Mouse (Mus musculus) heart, embryonic 13.5 days (tissue): ENCODE measurements at regions not wholly inside any gene's neighbourhood (a gene's known extent, or its start where the extent isn't known, plus 50 kb on each side); places are given as distances from the start of the nearest gene placed in this dataset.

Experiments
- ATAC-seq: fragments of 200-750 bp; cut with Nextera tagmentation; 2 replicates; pipeline ENCODE4 v1.8.0; 2017; ENCODE audit warnings: moderate TSS enrichment; ENCODE audit not compliant: insufficient number of reproducible peaks, low FRiP score, low TSS enrichment; ENCODE audit errors: extremely low read depth
- H3K27ac ChIP-seq: fragments of 300-500 bp; sonication (generic); replicated peaks from 2 replicates; pipeline ENCODE4 v1.5.1; 2015; ENCODE audit warnings: moderate library complexity, mild to moderate bottlenecking, inconsistent platforms
- H3K27me3 ChIP-seq: fragments of 300-500 bp; sonication (generic); replicated peaks from 2 replicates; pipeline ENCODE4 v1.6.1; 2015; ENCODE audit warnings: mild to moderate bottlenecking, inconsistent platforms
- H3K36me3 ChIP-seq: fragments of 300-500 bp; sonication (generic); 2 replicates; pipeline ENCODE4 v1.6.1; 2015; ENCODE audit warnings: mild to moderate bottlenecking, inconsistent platforms
- H3K4me1 ChIP-seq: fragments of 300-500 bp; sonication (generic); 2 replicates; pipeline ENCODE4 v1.6.1; 2015; ENCODE audit warnings: inconsistent platforms
- H3K4me2 ChIP-seq: fragments of 300-500 bp; sonication (generic); 2 replicates; pipeline ENCODE4 v1.6.1; 2015; ENCODE audit warnings: inconsistent platforms, mild to moderate bottlenecking, moderate library complexity
- H3K4me3 ChIP-seq: fragments of 300-500 bp; sonication (generic); 2 replicates; pipeline ENCODE4 v1.5.1; 2015; ENCODE audit warnings: moderate library complexity, mild to moderate bottlenecking, inconsistent platforms
- H3K9ac ChIP-seq: fragments of 300-500 bp; sonication (generic); 2 replicates; pipeline ENCODE4 v1.6.1; 2015; ENCODE audit warnings: inconsistent platforms, mild to moderate bottlenecking, moderate library complexity
- H3K9me3 ChIP-seq: fragments of 300-500 bp; sonication (generic); 2 replicates; pipeline ENCODE4 v1.6.1; 2016; ENCODE audit warnings: inconsistent platforms
- WGBS: fragments of 180-500 bp; shearing (Covaris S2); methylation state at CpG from one replicate; pipeline ENCODE4 v1.1.7; 2015; ENCODE audit warnings: mixed read lengths; 5-methylcytosine and 5-hydroxymethylcytosine counted together

- Histone ChIP-seq H3K4me2 (no peak overlapping the region), H3K4me1 (no peaks in the 10 kb centered on the region), H3K4me3 (no peak overlapping the region), H3K27ac (no peak overlapping the region), H3K9me3 (no peaks in the 10 kb centered on the region), H3K27me3 (no peaks in the 10 kb centered on the region), H3K9ac (no peak overlapping the region), H3K36me3 (no peaks in the 10 kb centered on the region)
- no peak for ATAC-seq
- 68% methylated on average over 3 of the region's 3 CpGs for WGBS
Measured at GRCm38 (mm10) chr2:139034800-139035199, 458.9 kb upstream of the Sptlc3 start.

- ATAC-seq: no peak
- H3K9me3 ChIP-seq: no peaks in the 10 kb centered on the region
- H3K4me3 ChIP-seq: no peak overlapping the region
- H3K27ac ChIP-seq: no peak overlapping the region
- no peaks in the 10 kb centered on the region for H3K36me3 ChIP-seq
- H3K27me3 ChIP-seq: no peaks in the 10 kb centered on the region
- no peak overlapping the region for H3K9ac ChIP-seq
- H3K4me1 ChIP-seq: no peaks in the 10 kb centered on the region
- 70% methylated on average over 3 of the region's 3 CpGs for WGBS
- H3K4me2 ChIP-seq: no peak overlapping the region
Measured at GRCm38 (mm10) chr2:139041671-139042273, 451.9 kb upstream of the Sptlc3 start.

- H3K4me3 ChIP-seq: no peak overlapping the region
- H3K27me3 ChIP-seq: no peaks in the 10 kb centered on the region
- no peak overlapping the region for H3K9ac ChIP-seq
- H3K36me3 ChIP-seq: no peaks in the 10 kb centered on the region
- ATAC-seq: no peak
- WGBS: 73% methylated on average over 3 of the region's 3 CpGs
- no peaks in the 10 kb centered on the region for H3K4me1 ChIP-seq
- no peak overlapping the region for H3K4me2 ChIP-seq
- H3K27ac ChIP-seq: no peak overlapping the region
- no peaks in the 10 kb centered on the region for H3K9me3 ChIP-seq
Measured at GRCm38 (mm10) chr2:139044684-139045083, 449.0 kb upstream of the Sptlc3 start.

GRCm38 (mm10) chr2:139055249-139055648 lies 438.5 kb upstream of the Sptlc3 start:
- no peak overlapping the region for H3K27ac ChIP-seq
- H3K27me3 ChIP-seq: no peaks in the 10 kb centered on the region
- H3K9ac ChIP-seq: no peak overlapping the region
- no peaks in the 10 kb centered on the region for H3K9me3 ChIP-seq
- no peaks in the 10 kb centered on the region for H3K4me1 ChIP-seq
- no peak overlapping the region for H3K4me3 ChIP-seq
- ATAC-seq: no peak
- H3K36me3 ChIP-seq: no peaks in the 10 kb centered on the region
- no peak overlapping the region for H3K4me2 ChIP-seq
- WGBS: 41% methylated on average over 2 of the region's 2 CpGs

- Histone ChIP-seq H3K9ac (no peak overlapping the region), H3K4me3 (no peak overlapping the region), H3K36me3 (no peaks in the 10 kb centered on the region), H3K4me2 (no peak overlapping the region), H3K27ac (no peak overlapping the region), H3K27me3 (no peaks in the 10 kb centered on the region), H3K4me1 (no peaks in the 10 kb centered on the region), H3K9me3 (no peaks in the 10 kb centered on the region)
- no peak for ATAC-seq
- 61% methylated on average over 6 of the region's 6 CpGs for WGBS
Measured at GRCm38 (mm10) chr2:139069276-139069961, 424.3 kb upstream of the Sptlc3 start.

GRCm38 (mm10) chr2:139071690-139072089 lies 422.0 kb upstream of the Sptlc3 start:
- H3K36me3 ChIP-seq: no peaks in the 10 kb centered on the region
- no peak overlapping the region for H3K27ac ChIP-seq
- no peak for ATAC-seq

GRCm38 (mm10) chr2:139093487-139094066 lies 400.1 kb upstream of the Sptlc3 start:
- Histone ChIP-seq H3K4me2 (no peak overlapping the region), H3K27me3 (no peaks in the 10 kb centered on the region), H3K4me3 (no peak overlapping the region), H3K9ac (no peak overlapping the region), H3K36me3 (no peaks in the 10 kb centered on the region), H3K27ac (no peak overlapping the region), H3K9me3 (0 out of 2 replicates have a peak, but pooled peaks cover 2% of the 10 kb centered on the region), H3K4me1 (no peaks in the 10 kb centered on the region)
- WGBS: 69% methylated on average over 6 of the region's 6 CpGs
- ATAC-seq: no peak

More at GRCm38 (mm10) chr2:139071690-139072089, 422.0 kb upstream of the Sptlc3 start:
- H3K9me3 ChIP-seq: no peaks in the 10 kb centered on the region
- no peak overlapping the region for H3K9ac ChIP-seq
- H3K4me3 ChIP-seq: no peak overlapping the region
- H3K4me1 ChIP-seq: no peaks in the 10 kb centered on the region
- H3K4me2 ChIP-seq: no peak overlapping the region
- no peaks in the 10 kb centered on the region for H3K27me3 ChIP-seq
- WGBS: 71% methylated on average over 1 of the region's 1 CpGs

GRCm38 (mm10) chr2:139111669-139112068 lies 382.0 kb upstream of the Sptlc3 start:
- 71% methylated on average over 1 of the region's 1 CpGs for WGBS
- Histone ChIP-seq H3K4me3 (no peak overlapping the region), H3K27ac (no peak overlapping the region), H3K36me3 (no peaks in the 10 kb centered on the region), H3K4me1 (no peaks in the 10 kb centered on the region), H3K9me3 (no peaks in the 10 kb centered on the region), H3K9ac (no peak overlapping the region), H3K27me3 (no peaks in the 10 kb centered on the region), H3K4me2 (no peak overlapping the region)
- ATAC-seq: no peak

GRCm38 (mm10) chr2:139114523-139114922 lies 379.2 kb upstream of the Sptlc3 start:
- Histone ChIP-seq H3K9ac (no peak overlapping the region), H3K9me3 (no peaks in the 10 kb centered on the region), H3K36me3 (no peaks in the 10 kb centered on the region), H3K27ac (no peak overlapping the region), H3K4me3 (no peak overlapping the region), H3K27me3 (no peaks in the 10 kb centered on the region), H3K4me1 (no peaks in the 10 kb centered on the region), H3K4me2 (no peak overlapping the region)
- no peak for ATAC-seq
- 79% methylated on average over 4 of the region's 4 CpGs for WGBS

- 73% methylated on average over 1 of the region's 1 CpGs for WGBS
- no peaks in the 10 kb centered on the region for H3K4me1 ChIP-seq
- H3K9me3 ChIP-seq: no peaks in the 10 kb centered on the region
- no peak overlapping the region for H3K4me2 ChIP-seq
- no peak overlapping the region for H3K9ac ChIP-seq
- no peak for ATAC-seq
- no peaks in the 10 kb centered on the region for H3K27me3 ChIP-seq
- no peaks in the 10 kb centered on the region for H3K36me3 ChIP-seq
- H3K27ac ChIP-seq: no peak overlapping the region
- H3K4me3 ChIP-seq: no peak overlapping the region
Measured at GRCm38 (mm10) chr2:139120905-139121304, 372.8 kb upstream of the Sptlc3 start.

GRCm38 (mm10) chr2:139132121-139132520 lies 361.6 kb upstream of the Sptlc3 start:
- Histone ChIP-seq H3K9ac (no peak overlapping the region), H3K4me3 (no peak overlapping the region), H3K4me1 (no peaks in the 10 kb centered on the region), H3K9me3 (no peaks in the 10 kb centered on the region), H3K4me2 (no peak overlapping the region), H3K36me3 (no peaks in the 10 kb centered on the region), H3K27me3 (no peaks in the 10 kb centered on the region), H3K27ac (no peak overlapping the region)
- 66% methylated on average over 1 of the region's 1 CpGs for WGBS
- ATAC-seq: no peak

- Histone ChIP-seq H3K9me3 (no peaks in the 10 kb centered on the region), H3K4me2 (no peak overlapping the region), H3K36me3 (no peaks in the 10 kb centered on the region), H3K4me3 (no peak overlapping the region), H3K27me3 (no peaks in the 10 kb centered on the region), H3K9ac (no peak overlapping the region), H3K27ac (no peak overlapping the region), H3K4me1 (no peaks in the 10 kb centered on the region)
- WGBS: 54% methylated on average over 1 of the region's 1 CpGs
- no peak; the same call in 1 of the 2 replicates for ATAC-seq
Measured at GRCm38 (mm10) chr2:139147004-139147403, 346.7 kb upstream of the Sptlc3 start.
